Mouse (Mus musculus) cerebellum, postnatal 14 days (tissue): ENCODE measurements around the gene Zfp385c.
A peak's percentile ranks its signal among the peaks of the same experiment; 100 is the strongest.

ENCODE experiments used
- DNase-seq, 2 experiments: peaks; one replicate each; pipeline ENCODE4 v3.0.0; 2021; ENCODE audit warnings: mixed read lengths in 2 of 2

The Zfp385c gene

GRCm38 (mm10) chr11:100684084-100684483 is 8.2 kb downstream of the Zfp385c start:
- no peak for DNase-seq

GRCm38 (mm10) chr11:100682526-100682925 is 9.7 kb downstream of the Zfp385c start:
- no peak for DNase-seq

- DNase-seq: no peak
These were observed 10.4 kb downstream of the Zfp385c start for GRCm38 (mm10) chr11:100681826-100682225.

GRCm38 (mm10) chr11:100677810-100678209 is 14.4 kb downstream of the Zfp385c start:
- DNase-seq: no peak

DNA sequence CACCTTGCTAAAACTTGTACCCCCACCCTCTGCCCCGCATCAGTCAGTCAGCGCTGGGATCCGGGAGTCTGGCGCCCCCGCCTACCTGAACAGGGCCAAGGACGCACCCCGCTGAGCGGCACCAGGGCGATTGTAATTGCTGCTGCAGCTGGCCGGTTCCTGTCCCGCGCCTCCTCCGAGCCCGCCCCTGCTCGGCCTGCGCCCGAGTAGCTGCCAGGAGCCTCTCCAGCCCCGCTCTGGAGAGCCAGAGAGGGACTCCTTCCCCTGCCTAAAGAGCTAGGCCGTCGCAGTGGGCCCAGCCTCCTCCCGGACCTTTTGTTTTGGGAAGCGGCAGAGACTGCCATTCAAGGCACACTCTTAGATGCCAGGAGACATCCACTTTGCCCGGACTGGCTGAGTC is 19.1 kb downstream of the Zfp385c start:
- DNase-seq: peak; percentile 39 to 63

- DNase-seq: peak; percentile 59 to 63
These were observed 20.3 kb downstream of the Zfp385c start for GRCm38 (mm10) chr11:100671956-100672355.

GRCm38 (mm10) chr11:100671049-100671448 is 21.2 kb downstream of the Zfp385c start:
- no peak for DNase-seq

GRCm38 (mm10) chr11:100659806-100660205 is 32.4 kb downstream of the Zfp385c start:
- DNase-seq: no peak

GRCm38 (mm10) chr11:100656458-100656857 is 35.8 kb downstream of the Zfp385c start:
- peak; percentile 70 to 84 for DNase-seq

- peak in 1 of 2 experiments; percentile 40 for DNase-seq
These were observed 36.7 kb downstream of the Zfp385c start for GRCm38 (mm10) chr11:100655589-100655988.

DNA sequence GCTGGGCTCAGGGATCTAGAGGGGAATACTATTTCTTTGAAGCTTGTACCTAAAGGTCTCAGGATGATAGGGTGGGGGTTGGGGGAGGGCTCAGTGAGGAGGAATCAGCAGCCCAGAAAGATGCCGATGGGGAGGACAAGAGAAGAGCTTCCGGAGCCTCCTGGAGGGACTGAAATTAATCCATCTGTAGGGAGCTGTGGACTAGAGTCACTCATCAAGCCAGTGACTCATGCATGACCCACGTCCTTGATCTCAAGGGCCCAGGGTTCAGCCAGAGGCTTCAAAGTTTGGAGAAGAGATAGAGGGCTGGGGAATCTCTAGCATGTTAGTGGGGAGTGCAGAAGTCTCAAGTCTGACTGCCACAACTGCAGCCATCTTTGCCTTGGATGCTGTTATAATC is 40.5 kb downstream of the Zfp385c start:
- no peak for DNase-seq

- DNase-seq: no peak
These were observed 41.0 kb downstream of the Zfp385c start for GRCm38 (mm10) chr11:100651205-100651604.

- DNase-seq: no peak
These were observed 43.9 kb downstream of the Zfp385c start for GRCm38 (mm10) chr11:100648405-100648804.

GRCm38 (mm10) chr11:100646265-100646664 is 46.0 kb downstream of the Zfp385c start:
- DNase-seq: peak; percentile 52 to 83

GRCm38 (mm10) chr11:100643612-100644575 is 48.4 kb downstream of the Zfp385c start:
- DNase-seq: no peak

- DNase-seq: peak; percentile 67 to 72
These were observed 51.9 kb downstream of the Zfp385c start for GRCm38 (mm10) chr11:100640159-100640906.

- no peak for DNase-seq
These were observed 57.7 kb downstream of the Zfp385c start for GRCm38 (mm10) chr11:100634530-100634929.

DNA sequence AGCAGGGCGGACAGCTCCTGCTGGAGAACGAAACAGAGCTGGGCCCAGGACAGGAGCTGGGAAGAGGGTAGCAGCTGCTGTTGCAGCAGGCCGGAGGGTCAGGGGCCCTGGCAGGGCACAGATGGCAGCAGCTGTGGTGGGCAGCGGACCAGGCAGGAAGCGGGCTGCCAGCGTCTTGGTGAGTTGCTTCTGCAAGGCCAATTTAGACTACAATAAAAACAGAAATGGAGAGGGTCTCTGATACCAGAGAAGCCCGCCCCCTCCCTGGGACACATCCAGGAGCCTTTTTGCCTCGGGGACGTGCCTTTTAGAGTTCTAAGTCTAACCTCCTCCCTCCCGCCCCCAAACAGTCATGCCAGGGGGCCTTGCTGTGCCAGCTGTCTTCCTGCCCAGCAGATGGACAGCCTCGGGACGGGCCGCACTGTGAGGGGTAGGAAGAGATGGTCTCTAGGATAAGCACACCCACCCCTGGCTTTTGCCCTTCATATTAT is 63.3 kb downstream of the Zfp385c start:
- peak; percentile 72 to 82 for DNase-seq

DNA sequence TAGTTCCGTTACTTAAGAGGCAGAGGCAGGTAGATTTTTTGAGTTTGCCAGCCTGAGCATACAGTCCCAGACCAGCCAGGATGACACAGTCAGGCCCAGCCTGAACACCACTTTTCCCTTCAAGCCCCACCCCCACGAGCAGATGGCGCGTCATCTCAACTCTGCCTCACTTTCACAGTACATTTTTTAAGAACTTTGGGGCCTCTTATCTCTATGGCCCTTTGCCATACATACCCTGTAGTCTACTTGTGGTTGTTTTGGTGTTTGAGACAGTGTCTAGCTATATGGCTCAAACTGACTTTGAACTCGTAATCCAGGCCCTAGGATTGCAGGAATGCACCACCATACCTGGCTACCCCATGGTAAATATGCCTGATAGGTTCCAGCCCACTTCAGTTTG is 64.2 kb downstream of the Zfp385c start:
- no peak for DNase-seq

DNA sequence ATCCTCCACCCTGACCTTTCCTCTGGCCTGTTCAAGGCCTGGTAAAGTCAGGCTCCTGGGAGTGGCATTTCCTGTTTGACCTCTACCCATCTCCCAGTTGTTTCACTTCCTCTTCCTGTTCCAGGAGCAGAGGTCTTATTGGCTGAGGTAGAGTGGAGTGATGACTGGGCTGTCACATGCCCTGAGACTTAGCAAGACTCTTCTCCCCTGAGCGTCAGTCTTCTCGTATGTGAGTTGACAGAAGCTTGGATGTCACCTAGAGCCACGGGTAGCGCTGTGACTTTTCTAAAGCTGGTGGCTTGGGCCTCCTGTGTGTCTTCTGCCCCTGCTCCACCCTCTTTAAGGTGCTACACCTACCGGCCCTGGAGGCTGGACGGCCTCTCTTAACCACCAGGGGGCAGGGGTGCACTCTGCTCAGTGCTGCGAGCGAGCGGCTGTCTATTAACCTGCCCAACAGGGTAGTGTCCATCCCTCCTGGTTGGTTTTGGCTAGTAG is 65.5 kb downstream of the Zfp385c start:
- peak; percentile 84 to 91 for DNase-seq

- no peak for DNase-seq
These were observed 66.2 kb downstream of the Zfp385c start for GRCm38 (mm10) chr11:100625754-100626700.

DNA sequence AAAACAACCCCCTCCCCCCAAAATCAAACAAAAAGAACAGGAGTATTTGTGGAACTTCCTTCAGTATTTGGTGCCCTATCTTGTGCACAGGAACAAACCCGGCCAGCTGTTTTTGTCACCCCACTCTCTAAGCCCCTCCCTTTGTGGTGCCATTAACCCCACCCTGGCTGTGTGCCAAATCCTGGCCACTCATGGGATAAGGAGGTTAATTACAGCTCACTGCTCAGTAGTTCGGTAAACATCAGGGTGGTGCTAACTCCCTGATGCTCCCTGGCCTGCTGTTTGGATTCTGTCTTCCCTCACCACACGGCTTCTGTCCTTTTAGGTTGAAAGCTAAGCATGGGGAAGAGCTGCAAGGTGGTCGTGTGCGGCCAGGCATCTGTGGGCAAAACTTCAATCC is 68.4 kb downstream of the Zfp385c start:
- peak in 1 of 2 experiments; percentile 61 for DNase-seq
